Mouse (Mus musculus): ENCODE data around the gene Rps10.
A peak's percentile ranks its signal among the peaks of the same experiment; 100 is the strongest.

GRCm38 (mm10) chr17:27638921-27639332 is 2.5 kb upstream of the Rps10 start:
- TF ChIP-seq CTCF (IDR thresholded peaks at IDR 0.05; ENCODE audit: extremely low read depth, insufficient read depth, low read length), result peak; percentile 37
- TF ChIP-seq POLR2A (IDR thresholded peaks at IDR 0.05; ENCODE audit: extremely low read depth, insufficient read depth, low read length), result no peak
